Mouse (Mus musculus) ES-Bruce4 (cell line): ENCODE results near the gene Mrpl16. TPM values are rescaled to one million over a fixed set of nuclear protein-coding genes. Genes with fewer than 3 reads are reported as not detected.
A peak's percentile ranks its signal among the peaks of the same experiment; 100 is the strongest.

Experiments used
- H3K27ac ChIP-seq: 2 replicates; pipeline ENCODE4 v1.5.1; 2012; ENCODE audit warnings: low read length, inconsistent platforms; ENCODE audit not compliant: insufficient read depth
- H3K27me3 ChIP-seq: 2 replicates; pipeline ENCODE4 v1.6.1; 2012; ENCODE audit warnings: mild to moderate bottlenecking, low read length, inconsistent platforms; ENCODE audit not compliant: control insufficient read depth, poor library complexity, insufficient read depth, severe bottlenecking
- H3K36me3 ChIP-seq: 2 replicates; pipeline ENCODE4 v1.6.1; 2012; ENCODE audit warnings: inconsistent platforms, mild to moderate bottlenecking, low read length, moderate library complexity; ENCODE audit not compliant: control insufficient read depth, poor library complexity, insufficient read depth, severe bottlenecking
- H3K4me1 ChIP-seq: one replicate; pipeline ENCODE4 v1.8.1; 2011; ENCODE audit warnings: low read length; ENCODE audit not compliant: control insufficient read depth, insufficient read depth
- H3K4me3 ChIP-seq: 2 replicates; pipeline ENCODE4 v1.5.1; 2011; ENCODE audit warnings: low read depth, mild to moderate bottlenecking, low read length
- H3K9ac ChIP-seq: 2 replicates; pipeline ENCODE4 v1.6.1; 2012; ENCODE audit warnings: low read depth, mild to moderate bottlenecking, inconsistent platforms; ENCODE audit not compliant: poor library complexity, severe bottlenecking
- H3K9me3 ChIP-seq: replicated peaks from 2 replicates; pipeline ENCODE4 v1.6.1; 2012; ENCODE audit warnings: mild to moderate bottlenecking, low read length, inconsistent platforms; ENCODE audit not compliant: control insufficient read depth, poor library complexity, insufficient read depth, severe bottlenecking
- CTCF ChIP-seq: IDR thresholded peaks from one replicate; pipeline ENCODE4 v1.8.1; 2011; ENCODE audit warnings: low read depth, low read length
- EP300 ChIP-seq: IDR thresholded peaks from 2 replicates; pipeline ENCODE4 v1.6.1; 2011; ENCODE audit warnings: low read depth, low read length; ENCODE audit not compliant: insufficient read depth
- POLR2A ChIP-seq: IDR thresholded peaks from one replicate; pipeline ENCODE4 v1.8.1; 2011; ENCODE audit warnings: low read length; ENCODE audit not compliant: insufficient read depth
- polyA plus RNA-seq: library from polyadenylated mRNA; stranded (reverse); fragments of >200 nt; gene quantifications from 2 replicates; pipeline ENCODE4 v1.2.4, GENCODE M21; 2011; ENCODE audit warnings: low read depth; ENCODE audit not compliant: missing spikeins, insufficient read depth, insufficient read length

The Mrpl16 gene
- polyA plus RNA-seq, 1 experiment: 46.5 TPM

DNA sequence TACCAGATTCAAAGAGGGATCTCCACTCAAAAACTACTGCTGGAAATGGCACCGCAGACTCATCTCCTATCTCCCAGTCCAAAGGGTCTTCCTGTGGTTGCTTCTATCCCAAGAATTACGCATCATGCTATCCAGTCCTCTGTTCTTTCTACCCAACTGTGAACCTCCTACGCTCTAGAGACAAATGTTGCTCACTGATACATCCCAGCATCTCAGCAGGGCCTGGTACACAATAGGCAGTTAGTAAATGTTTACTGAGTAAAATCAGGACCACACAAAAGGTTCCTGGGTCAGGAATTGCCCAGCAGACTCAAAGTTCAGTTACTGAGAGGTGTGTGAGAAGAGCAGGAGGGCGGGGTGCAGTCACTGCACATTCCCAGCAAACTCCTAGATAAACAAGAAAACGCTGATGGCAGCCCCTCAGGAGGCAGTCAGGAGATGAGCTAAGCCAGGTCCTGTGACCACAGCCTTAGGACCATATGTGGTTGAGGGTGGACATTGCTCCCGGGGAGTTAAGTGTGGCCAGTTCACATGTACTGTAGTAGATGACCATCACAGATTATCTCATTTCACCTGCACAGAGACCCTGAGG lies 44.6 kb downstream of the Mrpl16 start:
- H3K27me3 ChIP-seq: no peaks in the 10 kb centered on the region
- no peaks in the 10 kb centered on the region for H3K9me3 ChIP-seq
- H3K9ac ChIP-seq: no peak overlapping the region
- H3K27ac ChIP-seq: no peak overlapping the region
- TF ChIP-seq CTCF: no peak
- no peak for TF ChIP-seq EP300
- TF ChIP-seq POLR2A: no peak
- H3K36me3 ChIP-seq: no peaks in the 10 kb centered on the region
- H3K4me1 ChIP-seq: peaks cover 12% of the 10 kb centered on the region
- H3K4me3 ChIP-seq: no peak overlapping the region

DNA sequence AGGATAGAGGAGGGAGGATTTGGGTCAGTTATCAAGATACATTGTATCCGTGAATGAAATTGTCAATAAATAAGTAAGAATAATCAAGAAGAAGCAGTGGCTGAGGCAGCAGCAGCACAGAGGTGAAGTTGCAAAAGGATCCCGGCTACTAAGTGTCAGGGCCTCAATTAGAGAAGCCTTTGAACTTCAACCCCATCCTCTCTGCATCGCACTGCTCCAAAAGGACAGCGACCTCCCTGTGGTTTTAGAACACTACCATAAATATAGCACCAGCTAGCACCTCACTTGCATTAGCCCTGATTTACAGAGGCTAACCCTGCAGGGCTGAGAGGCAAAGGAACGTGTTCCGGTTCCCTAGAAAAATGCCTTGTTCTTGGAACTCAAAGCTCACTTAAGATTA lies 46.5 kb downstream of the Mrpl16 start:
- no peak overlapping the region for H3K9ac ChIP-seq
- H3K36me3 ChIP-seq: no peaks in the 10 kb centered on the region
- H3K27ac ChIP-seq: no peak overlapping the region
- peaks cover 7% of the 10 kb centered on the region for H3K4me1 ChIP-seq
- H3K27me3 ChIP-seq: no peaks in the 10 kb centered on the region
- TF ChIP-seq POLR2A (no peak), CTCF (no peak), EP300 (no peak)
- no peak overlapping the region for H3K4me3 ChIP-seq
- no peaks in the 10 kb centered on the region for H3K9me3 ChIP-seq

GRCm38 (mm10) chr19:11817586-11817985 lies 47.4 kb downstream of the Mrpl16 start:
- no peak overlapping the region for H3K27ac ChIP-seq
- peak overlapping the region; percentile 95 for H3K9ac ChIP-seq
- H3K27me3 ChIP-seq: no peaks in the 10 kb centered on the region
- H3K36me3 ChIP-seq: no peaks in the 10 kb centered on the region
- TF ChIP-seq EP300 (no peak), POLR2A (no peak), CTCF (no peak)
- H3K4me1 ChIP-seq: peaks cover 9% of the 10 kb centered on the region
- peak overlapping the region; percentile 83 for H3K4me3 ChIP-seq
- no peaks in the 10 kb centered on the region for H3K9me3 ChIP-seq

GRCm38 (mm10) chr19:11818199-11819142 lies 48.3 kb downstream of the Mrpl16 start:
- Histone ChIP-seq H3K9me3 (no peaks in the 10 kb centered on the region), H3K27ac (0 out of 2 replicates have a peak overlapping the region, but pooled peaks have one; percentile 42), H3K27me3 (no peaks in the 10 kb centered on the region), H3K4me1 (peaks cover 12% of the 10 kb centered on the region), H3K36me3 (no peaks in the 10 kb centered on the region), H3K9ac (peak overlapping the region; percentile 95), H3K4me3 (peak overlapping the region; percentile 97)
- 0 out of 2 replicates have a peak, but pooled peaks have one; percentile 13 for TF ChIP-seq EP300
- no peak for TF ChIP-seq POLR2A

- Histone ChIP-seq H3K4me1 (peaks cover 9% of the 10 kb centered on the region), H3K36me3 (no peaks in the 10 kb centered on the region), H3K9ac (peak within 1 kb of the TSS; percentile 95), H3K4me3 (peak within 1 kb of the TSS; percentile 97), H3K27ac (peak within 1 kb of the TSS; percentile 59), H3K9me3 (no peaks in the 10 kb centered on the region), H3K27me3 (no peaks in the 10 kb centered on the region)
- TF ChIP-seq POLR2A (no peak), EP300 (no peak)
These were observed 49.0 kb downstream of the Mrpl16 start, which contains the start of gene Stx3 for GRCm38 (mm10) chr19:11819143-11819700. TSS of gene Stx3 (minus strand) at chr19:11819403.

DNA sequence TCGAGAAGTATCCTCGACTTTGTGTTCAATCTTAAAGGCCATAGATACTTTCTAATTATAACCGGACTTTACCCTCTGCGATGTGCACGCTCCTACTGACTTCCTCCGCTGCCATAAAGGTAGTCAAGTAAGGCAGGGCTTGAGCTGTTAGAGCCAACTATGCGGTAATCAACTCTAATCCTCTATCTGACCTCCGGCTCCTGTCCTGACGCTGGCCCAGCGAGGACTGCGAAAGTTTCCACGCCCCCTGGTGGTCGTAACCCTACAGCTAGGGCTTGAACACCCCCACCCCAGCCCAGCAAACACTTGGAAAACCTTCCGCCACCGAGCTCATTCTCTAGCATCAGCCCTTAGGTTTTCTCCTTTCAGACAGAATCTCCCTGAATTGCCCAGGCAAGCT lies 49.6 kb downstream of the Mrpl16 start:
- Histone ChIP-seq H3K4me3 (peak overlapping the region; percentile 52), H3K9ac (peak overlapping the region; percentile 95), H3K27me3 (no peaks in the 10 kb centered on the region), H3K27ac (peak overlapping the region; percentile 59), H3K9me3 (no peaks in the 10 kb centered on the region), H3K36me3 (no peaks in the 10 kb centered on the region), H3K4me1 (peaks cover 9% of the 10 kb centered on the region)
- no peak for TF ChIP-seq POLR2A
- peak; percentile 69 for TF ChIP-seq CTCF
- TF ChIP-seq EP300: no peak; the same call in 1 of the 2 replicates
